Mouse (Mus musculus) cerebellum, adult 2 months (tissue): Measurements from ENCODE around the gene Sart3. TPM values are rescaled to one million over a fixed set of nuclear protein-coding genes. Genes with fewer than 3 reads are reported as not detected.

Source experiments
- DNase-seq, 2 experiments: peaks; one replicate each; pipeline ENCODE4 v3.0.0; 2021
- H3K27ac ChIP-seq: fragments of 200-500 bp; 2 replicates; pipeline ENCODE4 v1.5.1; 2012; ENCODE audit warnings: low read length, control low read depth, inconsistent platforms; ENCODE audit not compliant: insufficient read depth
- H3K27me3 ChIP-seq: fragments of 200-500 bp; 2 replicates; pipeline ENCODE4 v1.6.1; 2012; ENCODE audit warnings: inconsistent platforms, mild to moderate bottlenecking, low read length, moderate library complexity; ENCODE audit not compliant: control insufficient read depth, insufficient read depth
- H3K4me1 ChIP-seq: fragments of 200-500 bp; 2 replicates; pipeline ENCODE4 v1.6.1; 2011; ENCODE audit warnings: low read length; ENCODE audit not compliant: control insufficient read depth, insufficient read depth
- H3K4me3 ChIP-seq: fragments of 200-500 bp; replicated peaks from 2 replicates; pipeline ENCODE3; 2011; ENCODE audit warnings: mild to moderate bottlenecking, low read depth, low read length, control low read depth; ENCODE audit not compliant: insufficient read depth
- CTCF ChIP-seq: fragments of 200-500 bp; IDR thresholded peaks from 2 replicates; pipeline ENCODE4 v1.5.1; 2011; ENCODE audit warnings: low read depth, mild to moderate bottlenecking, control low read depth, low read length, moderate library complexity, borderline replicate concordance; ENCODE audit not compliant: insufficient read depth
- POLR2A ChIP-seq: fragments of 200-500 bp; IDR thresholded peaks from 2 replicates; pipeline ENCODE4 v1.6.1; 2011; ENCODE audit warnings: low read length, control low read depth, borderline replicate concordance; ENCODE audit not compliant: insufficient read depth
- WGBS: fragments of 180-500 bp; shearing (Covaris S2); methylation state at CpG from one replicate; pipeline ENCODE4 v1.1.7; 2018; 5-methylcytosine and 5-hydroxymethylcytosine counted together
- polyA plus RNA-seq: library from polyadenylated mRNA; depleted of rRNA; stranded (reverse); fragments of >200 nt; gene quantifications from 2 replicates; pipeline ENCODE4 v1.2.3, GENCODE M21; 2012

The Sart3 gene
- polyA plus RNA-seq, 1 experiment = 43.5 TPM

DNA sequence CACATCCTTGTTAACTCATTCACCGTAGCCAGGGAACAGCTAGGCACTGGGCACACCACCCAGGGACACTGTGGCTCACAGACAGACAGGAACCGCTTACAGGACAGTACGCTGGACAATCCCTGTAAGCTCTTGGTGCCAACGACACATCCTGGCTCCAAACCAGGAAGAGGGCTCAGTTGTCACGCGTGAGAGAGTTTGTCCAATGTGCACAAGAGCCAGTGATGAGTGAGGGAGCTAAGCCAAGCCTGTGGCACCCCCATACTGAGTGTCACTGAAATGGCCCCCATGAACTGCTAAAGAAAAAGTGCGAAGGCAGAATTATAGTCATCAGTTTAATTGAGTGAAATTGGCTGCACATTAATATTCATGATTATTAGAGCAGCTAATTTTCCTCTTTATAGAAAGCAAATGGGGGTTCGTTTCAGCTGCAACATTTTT, 53.1 kb downstream of the Sart3 start:
- WGBS = 9% methylated on average over 8 of the region's 8 CpGs
- DNase-seq = peak; percentile 70 to 76
- Histone ChIP-seq H3K4me1 (peaks cover 45% of the 10 kb centered on the region), H3K4me3 (no peak overlapping the region), H3K27me3 (no peaks in the 10 kb centered on the region), H3K27ac (peak overlapping the region; percentile 69)
- TF ChIP-seq POLR2A = no peak
- TF ChIP-seq CTCF = no peak

DNA sequence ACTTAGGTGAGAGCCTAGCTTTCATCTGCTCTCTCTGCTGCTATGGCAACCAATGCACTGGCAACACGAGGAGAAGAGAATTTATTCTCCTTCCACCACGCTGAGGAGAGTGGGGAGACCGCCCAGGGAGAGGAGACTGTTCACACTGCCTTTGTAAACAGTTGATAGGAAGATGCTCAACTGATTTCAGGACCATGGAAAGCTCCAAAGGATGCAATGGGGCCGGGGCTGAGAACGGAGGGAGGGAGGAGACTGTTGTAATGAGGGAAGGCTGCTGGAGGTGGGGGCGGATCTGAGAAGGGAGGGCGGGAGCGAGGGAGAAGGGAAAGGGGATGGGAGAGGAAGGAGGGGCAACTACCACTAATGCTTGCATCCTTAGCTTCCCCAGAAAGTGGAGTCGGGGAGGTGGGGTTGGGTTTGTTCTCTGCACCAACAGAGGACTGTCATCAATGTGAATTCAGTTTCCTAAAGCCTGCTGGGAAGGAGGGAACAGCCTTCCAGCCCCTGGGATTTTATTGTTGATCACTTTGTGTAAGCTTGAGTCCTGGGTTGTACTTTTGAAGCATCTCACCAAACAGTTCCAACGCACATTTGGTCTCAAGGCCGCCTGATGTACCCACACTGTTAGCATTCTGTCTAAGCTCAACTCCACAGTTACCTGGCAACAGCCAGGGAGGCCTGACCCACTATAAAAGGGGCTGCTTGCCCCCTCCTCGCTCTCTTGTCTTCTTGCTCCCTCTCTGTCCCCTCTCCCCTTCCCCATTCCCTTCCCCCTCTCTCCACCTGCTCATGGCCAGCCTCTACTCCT, 55.5 kb downstream of the Sart3 start:
- H3K27ac ChIP-seq = peak overlapping the region; percentile 56; the same call in 1 of the 2 replicates
- no peaks in the 10 kb centered on the region for H3K27me3 ChIP-seq
- H3K4me1 ChIP-seq = peaks cover 29% of the 10 kb centered on the region
- DNase-seq = peak in 1 of 2 experiments; percentile 44
- TF ChIP-seq POLR2A = no peak
- TF ChIP-seq CTCF = no peak
- 34% methylated on average over 12 of the region's 12 CpGs for WGBS
- no peak overlapping the region for H3K4me3 ChIP-seq

DNA sequence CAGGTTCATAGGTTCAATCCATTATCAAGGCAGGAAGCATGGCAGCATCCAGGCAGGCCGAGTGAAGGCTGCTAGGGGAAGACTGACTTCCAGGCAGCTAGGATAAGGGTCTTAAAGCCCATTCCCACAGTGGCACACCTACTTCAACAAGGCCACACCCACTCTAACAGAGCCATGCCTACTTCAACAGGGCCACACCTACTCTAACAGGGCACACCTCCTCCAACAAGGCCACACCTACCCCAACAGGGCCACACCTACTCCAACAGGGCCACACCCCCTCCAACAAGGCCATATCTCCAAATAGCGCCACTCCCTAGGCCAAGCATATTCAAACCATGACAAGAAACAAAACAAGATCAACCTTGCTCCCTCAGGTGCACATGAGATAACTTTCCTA, 59.4 kb downstream of the Sart3 start:
- H3K27ac ChIP-seq = no peak overlapping the region
- peaks cover 7% of the 10 kb centered on the region for H3K4me1 ChIP-seq
- H3K27me3 ChIP-seq = no peaks in the 10 kb centered on the region
- no peak overlapping the region for H3K4me3 ChIP-seq
- WGBS = 90% methylated on average over 2 of the region's 2 CpGs
- DNase-seq = no peak
- TF ChIP-seq POLR2A (no peak), CTCF (no peak)

DNA sequence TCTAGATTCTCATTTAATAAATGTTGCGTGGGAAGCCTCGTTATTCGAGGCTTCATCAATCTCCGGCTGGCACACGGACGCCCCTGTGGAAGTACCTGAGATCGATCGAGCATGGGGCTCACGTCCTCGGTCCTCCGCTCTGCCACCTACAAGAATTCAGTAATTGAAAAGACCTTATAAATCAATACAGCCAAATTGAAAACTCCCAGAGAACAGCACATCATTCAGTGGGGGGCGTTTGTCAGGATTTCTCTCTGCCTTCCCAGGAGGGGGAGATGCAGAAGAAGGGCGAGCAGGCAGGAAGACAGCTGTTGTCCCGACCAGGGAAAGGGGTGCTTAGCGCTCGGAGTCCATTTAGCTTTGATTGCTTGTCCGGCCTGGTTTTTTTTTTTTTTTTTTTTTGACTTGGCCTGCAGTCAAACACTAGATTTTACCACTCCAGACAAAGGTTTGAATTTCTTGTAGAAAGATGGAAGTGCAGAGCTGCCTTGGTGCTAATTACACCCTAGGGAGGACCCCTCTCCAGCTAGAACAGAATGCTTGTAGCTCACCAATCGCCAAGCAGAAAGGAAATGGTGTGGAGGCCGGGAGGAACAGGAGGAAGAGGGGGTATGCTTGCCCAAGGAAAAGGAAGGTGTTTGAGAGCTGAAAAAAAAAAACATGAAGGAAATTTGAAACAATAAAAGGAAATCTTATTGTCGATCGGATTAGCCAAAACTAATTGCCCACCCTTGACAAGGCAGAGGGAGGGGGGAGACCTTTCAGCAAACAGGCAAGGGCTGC, 68.3 kb downstream of the Sart3 start:
- Histone ChIP-seq H3K4me3 (no peak overlapping the region), H3K27me3 (no peaks in the 10 kb centered on the region), H3K27ac (no peak overlapping the region), H3K4me1 (no peaks in the 10 kb centered on the region)
- TF ChIP-seq POLR2A (no peak), CTCF (no peak)
- WGBS = 85% methylated on average over 21 of the region's 21 CpGs
- DNase-seq = no peak

DNA sequence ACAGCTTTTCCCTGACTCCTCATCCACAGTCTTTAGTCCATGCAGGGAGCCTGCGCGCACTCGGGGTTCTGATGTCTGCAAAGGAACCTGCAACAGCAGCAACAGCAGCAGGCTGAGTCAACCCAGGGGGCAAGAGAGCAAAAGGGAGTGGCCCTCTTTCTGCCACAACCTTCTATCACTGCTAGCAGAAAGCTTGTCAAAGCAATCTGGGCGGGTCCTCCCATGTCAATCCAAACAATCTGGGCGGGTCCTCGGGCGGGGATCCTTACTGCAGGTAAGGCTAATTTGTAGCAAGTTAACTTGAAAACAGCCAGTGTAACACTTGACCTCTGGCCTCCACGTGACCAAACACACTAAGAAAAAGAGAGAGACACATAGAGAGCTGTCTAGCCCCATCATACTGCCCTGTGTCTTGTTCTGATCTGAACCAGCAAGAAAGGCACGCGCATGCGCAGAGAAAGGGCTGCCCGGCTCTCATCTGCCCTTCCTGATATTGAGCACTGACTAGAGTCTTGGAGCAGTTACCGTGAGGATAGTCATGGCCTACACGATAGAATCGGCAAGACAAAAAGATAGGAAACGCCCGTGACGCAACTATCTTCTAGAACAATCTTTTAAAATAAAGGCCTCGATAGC, 71.8 kb downstream of the Sart3 start:
- Histone ChIP-seq H3K27me3 (no peaks in the 10 kb centered on the region), H3K27ac (no peak overlapping the region), H3K4me1 (no peaks in the 10 kb centered on the region), H3K4me3 (no peak overlapping the region)
- no peak for DNase-seq
- TF ChIP-seq CTCF (no peak), POLR2A (no peak)
- WGBS = 88% methylated on average over 19 of the region's 19 CpGs

DNA sequence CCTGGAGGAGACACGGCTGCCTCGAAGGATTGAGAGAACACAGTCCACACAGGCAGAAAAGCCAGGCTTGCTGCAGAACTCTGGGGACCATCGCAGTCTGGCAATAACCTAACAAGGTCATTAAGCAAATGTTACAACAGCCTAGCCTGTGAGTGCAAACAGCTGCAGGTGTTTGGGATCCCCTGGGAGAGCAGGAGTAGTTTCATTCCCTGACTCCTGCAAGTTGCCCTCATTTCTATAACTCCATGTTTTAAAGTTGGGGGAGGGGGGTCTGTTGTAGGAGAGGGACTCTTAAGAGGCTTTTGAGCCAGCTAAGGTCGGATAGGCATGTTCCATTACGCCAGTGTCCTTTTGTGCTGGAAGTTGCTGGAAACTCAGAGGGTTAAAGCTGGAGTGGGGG, 77.9 kb downstream of the Sart3 start:
- Histone ChIP-seq H3K4me3 (no peak overlapping the region), H3K27me3 (no peaks in the 10 kb centered on the region), H3K27ac (no peak overlapping the region), H3K4me1 (peaks cover 18% of the 10 kb centered on the region)
- 42% methylated on average over 5 of the region's 5 CpGs for WGBS
- DNase-seq = no peak
- TF ChIP-seq POLR2A (no peak), CTCF (no peak)

DNA sequence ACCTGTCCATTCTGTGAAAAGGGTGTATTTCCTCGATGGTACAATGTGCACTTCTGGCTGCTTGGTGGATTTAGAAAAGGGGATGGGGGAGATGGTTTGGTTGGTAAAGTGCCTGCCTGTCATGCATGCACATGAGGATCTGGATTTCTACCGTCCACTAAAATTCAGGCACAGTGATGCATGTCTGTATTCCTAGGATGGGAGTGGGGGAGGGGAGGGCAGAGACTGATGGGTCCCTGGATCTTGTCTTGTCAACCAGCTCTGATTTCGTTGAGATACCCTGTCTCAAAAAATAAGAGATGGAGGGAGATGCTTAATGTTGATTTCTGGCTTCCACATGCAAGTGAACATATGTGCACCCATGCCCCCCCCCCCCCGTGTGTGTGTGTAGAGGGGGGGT, 78.3 kb downstream of the Sart3 start:
- TF ChIP-seq CTCF (no peak), POLR2A (no peak)
- Histone ChIP-seq H3K27ac (no peak overlapping the region), H3K4me3 (no peak overlapping the region), H3K27me3 (no peaks in the 10 kb centered on the region), H3K4me1 (peaks cover 18% of the 10 kb centered on the region)
- WGBS = 50% methylated on average over 4 of the region's 4 CpGs
- DNase-seq = no peak
